ENCODE assay signal across 9 mouse cellular contexts in genomic region chr6:126163181-126163621, GRCm38 (mm10). TPM values are rescaled to one million over a fixed set of nuclear protein-coding genes. Genes with fewer than 3 reads are reported as not detected.
DNase-seq lines count a peak whose midpoint lies in the region; ATAC-seq lines count a peak whose summit lies in the region.
"Had no signal": no experiment of that assay in that cellular context is flagged by ENCODE, and none has a peak within 500 bp of the region (broad histone marks: within the 10 kb centered on the region; RNA-seq: fewer than 3 reads in every experiment).

No protein-coding gene starts in this region.

- H3K27me3 ChIP-seq in megakaryocyte, embryonic 14.5 days (replicated peaks) = peaks cover 85% of the 10 kb centered on the region
- no peaks in the 10 kb centered on the region; the same call in 1 of the 2 replicates for H3K27me3 ChIP-seq in embryonic facial prominence, embryonic 15.5 days
- H3K27me3 ChIP-seq in heart, embryonic 16.5 days (ENCODE audit: control insufficient read depth, insufficient read depth, low read length) = peaks cover 19% of the 10 kb centered on the region
- H3K27me3 ChIP-seq in lung, embryonic 15.5 days = peaks cover 57% of the 10 kb centered on the region

- H3K9me3 ChIP-seq in megakaryocyte, embryonic 14.5 days = peaks cover 3% of the 10 kb centered on the region; the same call in 1 of the 2 replicates
- H3K9me3 ChIP-seq in embryonic facial prominence, embryonic 15.5 days (replicated peaks) = no peaks in the 10 kb centered on the region; the same call in 1 of the 2 replicates
- peaks cover 5% of the 10 kb centered on the region for H3K9me3 ChIP-seq in heart, embryonic 16.5 days (replicated peaks; ENCODE audit: control insufficient read depth, low read length)
- no peaks in the 10 kb centered on the region for H3K9me3 ChIP-seq in lung, embryonic 15.5 days

- peak overlapping the region; percentile 81 for H3K4me3 ChIP-seq in megakaryocyte, embryonic 14.5 days (replicated peaks)
- peak overlapping the region; percentile 57 for H3K4me3 ChIP-seq in embryonic facial prominence, embryonic 15.5 days (replicated peaks)
- H3K4me3 ChIP-seq in heart, embryonic 16.5 days (ENCODE audit: low read length) = peak overlapping the region; percentile 59
- peak overlapping the region; percentile 41 for H3K4me3 ChIP-seq in lung, embryonic 15.5 days

- peak overlapping the region; percentile 85 for H3K4me2 ChIP-seq in embryonic facial prominence, embryonic 15.5 days (replicated peaks)
- H3K4me2 ChIP-seq in heart, embryonic 16.5 days (ENCODE audit: low read depth, low read length) = peak overlapping the region; percentile 79
- peak overlapping the region; percentile 76 for H3K4me2 ChIP-seq in lung, embryonic 15.5 days

- no peak for ATAC-seq in megakaryocyte, adult 5-6 weeks (ENCODE audit: poor library complexity, severe bottlenecking)
- peak; percentile 66; the same call in 1 of the 2 replicates for ATAC-seq in embryonic facial prominence, embryonic 15.5 days (ENCODE audit: insufficient number of reproducible peaks, low FRiP score, low TSS enrichment, low read depth)
- peak; percentile 63 for ATAC-seq in heart, embryonic 16.5 days (replicated peaks; ENCODE audit: extremely low read depth, insufficient read depth, low FRiP score)
- ATAC-seq in lung, embryonic 15.5 days (ENCODE audit: borderline replicate concordance, extremely low read depth, low FRiP score, low TSS enrichment) = no peak

- H3K27ac ChIP-seq in embryonic facial prominence, embryonic 15.5 days (replicated peaks) = peak overlapping the region; percentile 59
- peak overlapping the region; percentile 67 for H3K27ac ChIP-seq in heart, embryonic 16.5 days (ENCODE audit: low read length)
- no peak overlapping the region for H3K27ac ChIP-seq in lung, embryonic 15.5 days

- under 1% methylated on average over 25 of the region's 25 CpGs for WGBS in embryonic facial prominence, embryonic 15.5 days
- 1% methylated on average over 25 of the region's 25 CpGs for WGBS in heart, embryonic 16.5 days
- 0% methylated on average over 25 of the region's 25 CpGs for WGBS in lung, embryonic 15.5 days

- H3K4me1 ChIP-seq in megakaryocyte, embryonic 14.5 days = peaks cover 11% of the 10 kb centered on the region; the same call in 1 of the 2 replicates
- peaks cover 74% of the 10 kb centered on the region for H3K4me1 ChIP-seq in embryonic facial prominence, embryonic 15.5 days
- peaks cover 51% of the 10 kb centered on the region for H3K4me1 ChIP-seq in heart, embryonic 16.5 days (ENCODE audit: control insufficient read depth, insufficient read depth, low read length)
- H3K4me1 ChIP-seq in lung, embryonic 15.5 days = peaks cover 56% of the 10 kb centered on the region

- peak overlapping the region; percentile 33 for H3K9ac ChIP-seq in embryonic facial prominence, embryonic 15.5 days
- peak overlapping the region; percentile 74 for H3K9ac ChIP-seq in heart, embryonic 16.5 days (ENCODE audit: low read length)
- peak overlapping the region; percentile 29; the same call in 1 of the 2 replicates for H3K9ac ChIP-seq in lung, embryonic 15.5 days

- DNase-seq in kidney, postnatal 10 days = peak; percentile 80
- peak; percentile 46 for DNase-seq in right cerebral cortex, postnatal 14 days
- no peak for DNase-seq in testis, postnatal 10 days (ENCODE audit: low spot score)

- no peaks in the 10 kb centered on the region for H3K36me3 ChIP-seq in megakaryocyte, embryonic 14.5 days (replicated peaks; ENCODE audit: low read length)
- H3K36me3 ChIP-seq in embryonic facial prominence, embryonic 15.5 days = no peaks in the 10 kb centered on the region
- no peaks in the 10 kb centered on the region for H3K36me3 ChIP-seq in heart, embryonic 16.5 days (ENCODE audit: control insufficient read depth, insufficient read depth)
- H3K36me3 ChIP-seq in lung, embryonic 15.5 days = no peaks in the 10 kb centered on the region
- H3K36me3 ChIP-seq: G1E had no signal

RNA-seq across cellular contexts. Expression of gene Ntf3, which starts 3.5 kb away (rescaled TPM):
- polyA plus RNA-seq in megakaryocyte, embryonic 14.5 days (2012; ENCODE audit: insufficient read depth, low replicate concordance) = 0.39 TPM in 1 of 2 replicates, not detected in the other
- not detected in 2 replicates for total RNA-seq in megakaryocyte, adult 5-6 weeks (2015)
- total RNA-seq in megakaryocyte, adult 5-6 weeks (2017) = not detected in 2 replicates
- 18.7 and 18.9 TPM in 2 replicates for polyA plus RNA-seq in embryonic facial prominence, embryonic 15.5 days (2015; fragmentation: Nextera tagmentation; extraction: Ambion mirVana)
- polyA plus RNA-seq in heart, embryonic 16.5 days (2015; fragmentation: Nextera tagmentation; extraction: Ambion mirVana) = 6.6 and 8.3 TPM in 2 replicates
- polyA plus RNA-seq in lung, embryonic 15.5 days (2015; fragmentation: Nextera tagmentation; extraction: Ambion mirVana) = 4.7 and 5.9 TPM in 2 replicates
- total RNA-seq: G1E had no signal
- polyA plus RNA-seq: G1E had no signal

Comparison
In these comparisons a context has a peak if more than half of its experiments do, and no peak if none do; other contexts are left out.
1. ATAC-seq: peak in embryonic facial prominence, embryonic 15.5 days (single experiment) and heart, embryonic 16.5 days (single experiment); none in megakaryocyte, adult 5-6 weeks (single experiment) and lung, embryonic 15.5 days (single experiment).
2. Peak in every context shown above with its lines, with median percentiles within 50 percentile points of each other: H3K4me3 ChIP-seq, H3K4me2 ChIP-seq and H3K9ac ChIP-seq.